Mouse (Mus musculus): Measurements from ENCODE around the gene Zfp217. TPM values are rescaled to one million over a fixed set of nuclear protein-coding genes. Genes with fewer than 3 reads are reported as not detected.

The Zfp217 gene
- total RNA-seq (2012; rRNA removed) (9.3 and 10.0 TPM in 2 replicates), total RNA-seq (2014; rRNA removed) (5.3 and 5.6 TPM in 2 replicates), polyA plus RNA-seq (2012; ENCODE audit: insufficient read length, low read depth) (11.1 and 12.1 TPM in 2 replicates)

DNA sequence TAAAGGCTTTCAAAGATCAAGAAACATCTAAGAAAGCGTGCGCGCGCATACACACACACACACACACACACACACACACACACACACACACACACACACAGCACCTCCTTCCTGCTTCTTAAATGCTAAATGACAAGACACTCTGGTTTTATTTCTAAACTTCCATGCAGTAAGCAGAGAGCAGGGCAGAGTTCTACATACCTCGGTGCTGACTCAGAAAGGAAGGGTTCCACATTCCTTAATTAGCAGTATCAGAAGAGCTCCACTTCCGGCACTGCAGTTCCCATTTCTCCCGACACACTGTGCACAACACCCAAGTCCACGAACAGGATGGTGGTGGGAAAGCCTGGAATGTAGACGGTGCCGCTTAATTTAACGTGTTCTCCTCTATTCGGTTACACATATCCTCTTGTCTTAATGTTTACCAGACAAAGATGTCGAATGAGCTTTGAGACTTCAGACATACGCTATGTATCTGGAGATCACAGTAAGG lies at the start of gene Zfp217:
Gene Zfp217 (minus strand): TSS at position 443 of the 493 bp plus-strand sequence.
- H3K4me3 ChIP-seq (replicated peaks in 1 of 3; ENCODE audit: low read depth in 2 of 3, low read length in 2 of 3, poor library complexity in 1 of 3), result no peak within 1 kb of the TSS
- dilution Hi-C loops (cut with MboI; ENCODE audit: extremely low pct_ligation_motif_present, extremely low pct_unique_long_range_greater_than_20kb, low sequenced_read_pairs) (no loop called here), in situ Hi-C loops (cut with MboI; ENCODE audit: low pct_ligation_motif_present, low pct_unique_long_range_greater_than_20kb, low sequenced_read_pairs) (no loop called here)
- no peak for DNase-seq (ENCODE audit: extremely low read depth)
- H3K9ac ChIP-seq (ENCODE audit: insufficient read depth, low read depth), result peak within 1 kb of the TSS; percentile 31; the same call in 1 of the 2 replicates
- no peaks in the 10 kb centered on the region for H3K27me3 ChIP-seq (replicated peaks)
- no peaks in the 10 kb centered on the region for H3K79me2 ChIP-seq (replicated peaks; ENCODE audit: control insufficient read depth, extremely low read depth, insufficient read depth, poor library complexity, severe bottlenecking)
- H3K9me3 ChIP-seq (replicated peaks; ENCODE audit: low read length), result no peaks in the 10 kb centered on the region
- H3K36me3 ChIP-seq (replicated peaks in 1 of 2; ENCODE audit: control insufficient read depth in 1 of 2, insufficient read depth in 1 of 2, low read length in 1 of 2), result no peaks in the 10 kb centered on the region
- peaks cover 4 to 27% of the 10 kb centered on the region in 2 experiments; a peak in 3 of 4 replicates for H3K4me1 ChIP-seq (ENCODE audit: control insufficient read depth in 1 of 2, insufficient read depth in 2 of 2)
- TF ChIP-seq ELF1 (IDR thresholded peaks at IDR 0.05; ENCODE audit: low read depth, low read length) (0 out of 2 replicates have a peak, but pooled peaks have one; percentile 8), IRF4 (IDR thresholded peaks at IDR 0.05; ENCODE audit: low read depth, low read length) (peak; percentile 6; the same call in 1 of the 2 replicates), USF2 (conservative IDR thresholded peaks at IDR 0.05; ENCODE audit: low read depth, low read length) (no peak), CHD1 (IDR thresholded peaks at IDR 0.05; ENCODE audit: low read depth, low read length) (no peak), TCF12 (IDR thresholded peaks at IDR 0.05; ENCODE audit: low read depth, low read length) (no peak), GABPA (IDR thresholded peaks at IDR 0.05; ENCODE audit: insufficient replicate concordance, low read depth, low read length) (no peak), SIN3A (IDR thresholded peaks at IDR 0.05; ENCODE audit: low read length) (0 out of 2 replicates have a peak, but pooled peaks have one; percentile 31), NRF1 (IDR thresholded peaks at IDR 0.05; ENCODE audit: low read depth, low read length) (peak; percentile 66), MYC (IDR thresholded peaks at IDR 0.05; ENCODE audit: low read depth, low read length) (no peak), TBP (conservative IDR thresholded peaks at IDR 0.05; ENCODE audit: low read depth, low read length) (no peak), BHLHE40 (IDR thresholded peaks at IDR 0.05; ENCODE audit: low read depth, low read length) (0 out of 2 replicates have a peak, but pooled peaks have one; percentile 8)
- peak within 1 kb of the TSS; percentile 48 for H3K4me2 ChIP-seq (ENCODE audit: insufficient read depth, low read depth, poor library complexity, severe bottlenecking)
- peak within 1 kb of the TSS; percentile 16; the same call in 1 of the 2 replicates for H3K27ac ChIP-seq (ENCODE audit: insufficient read depth, low read depth)

DNA sequence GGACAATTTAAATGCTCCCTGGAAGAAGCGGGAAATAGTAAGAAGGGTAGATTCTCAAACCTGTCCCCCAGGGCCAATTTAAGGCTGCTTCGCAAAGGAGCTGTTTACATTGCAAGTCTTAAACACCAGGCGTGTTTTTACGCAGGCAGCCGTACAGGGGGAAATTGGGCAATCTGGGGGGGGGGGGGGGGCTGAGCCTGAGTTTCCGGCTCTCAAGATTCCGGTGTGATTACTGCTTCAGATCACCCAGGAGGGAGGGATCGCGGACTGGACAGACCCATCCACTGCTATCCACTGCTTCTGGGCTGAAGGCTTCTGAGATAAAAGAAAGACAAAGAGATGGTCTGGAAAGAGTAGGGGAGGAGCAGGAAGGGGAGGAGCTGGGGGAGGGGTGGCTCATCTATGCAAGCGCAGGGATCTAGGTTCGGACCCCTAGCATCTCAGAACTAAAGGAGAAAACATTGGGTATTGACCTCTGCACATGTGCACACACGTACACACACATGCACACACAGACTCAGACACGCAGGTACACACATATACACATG lies 47.7 kb upstream of the Zfp217 start:
- no peaks in the 10 kb centered on the region for H3K36me3 ChIP-seq (replicated peaks in 1 of 2; ENCODE audit: control insufficient read depth in 1 of 2, insufficient read depth in 1 of 2, low read length in 1 of 2)
- no peak overlapping the region for H3K4me3 ChIP-seq (replicated peaks in 1 of 3; ENCODE audit: low read depth in 2 of 3, low read length in 2 of 3, poor library complexity in 1 of 3)
- no peak for DNase-seq (ENCODE audit: extremely low read depth)
- no peaks in the 10 kb centered on the region for H3K4me1 ChIP-seq (ENCODE audit: control insufficient read depth in 1 of 2, insufficient read depth in 2 of 2)
- TF ChIP-seq CHD1 (IDR thresholded peaks at IDR 0.05; ENCODE audit: low read depth, low read length), result no peak
- TF ChIP-seq ZKSCAN1 (IDR thresholded peaks at IDR 0.05; ENCODE audit: borderline replicate concordance, low read depth, low read length), result no peak
- no peak for TF ChIP-seq POLR2AphosphoS2 (IDR thresholded peaks at IDR 0.05; ENCODE audit: low read depth, low read length)
- TF ChIP-seq RAD21 (IDR thresholded peaks at IDR 0.05; ENCODE audit: low read depth, low read length), result no peak
- TF ChIP-seq RCOR1 (conservative IDR thresholded peaks at IDR 0.05; ENCODE audit: low read depth, low read length), result no peak
- no peak for TF ChIP-seq MXI1 (IDR thresholded peaks at IDR 0.05; ENCODE audit: low read depth, low read length)
- no peak for TF ChIP-seq SIN3A (IDR thresholded peaks at IDR 0.05; ENCODE audit: low read length)
- no peak for TF ChIP-seq NRF1 (IDR thresholded peaks at IDR 0.05; ENCODE audit: low read depth, low read length)
- in situ Hi-C loops (cut with MboI; ENCODE audit: low pct_ligation_motif_present, low pct_unique_long_range_greater_than_20kb, low sequenced_read_pairs), result no loop called here
- no peaks in the 10 kb centered on the region for H3K27me3 ChIP-seq (replicated peaks)
- H3K9ac ChIP-seq (ENCODE audit: insufficient read depth, low read depth), result no peak overlapping the region
- H3K27ac ChIP-seq (ENCODE audit: insufficient read depth, low read depth), result no peak overlapping the region
- no peak overlapping the region for H3K4me2 ChIP-seq (ENCODE audit: insufficient read depth, low read depth, poor library complexity, severe bottlenecking)
- H3K79me2 ChIP-seq (replicated peaks; ENCODE audit: control insufficient read depth, extremely low read depth, insufficient read depth, poor library complexity, severe bottlenecking), result no peaks in the 10 kb centered on the region
- no peaks in the 10 kb centered on the region for H3K9me3 ChIP-seq (replicated peaks; ENCODE audit: low read length)
- dilution Hi-C loops (cut with MboI; ENCODE audit: extremely low pct_ligation_motif_present, extremely low pct_unique_long_range_greater_than_20kb, low sequenced_read_pairs), result no loop called here

Measured in CH12.LX (cell line).